7 mouse cellular contexts compared by ENCODE assay signal in genomic region chr14:31168425-31168824, GRCm38 (mm10). TPM values are rescaled to one million over a fixed set of nuclear protein-coding genes. Genes with fewer than 3 reads are reported as not detected.
DNase-seq lines count a peak whose midpoint lies in the region; ATAC-seq lines count a peak whose summit lies in the region.

Gene Stab1 (minus strand): TSS chr14:31168641.

- DNase-seq in left cerebral cortex, postnatal 14 days (ENCODE audit: low spot score in 2 of 2), result no peak
- DNase-seq in MN1 (ENCODE audit: low spot score), result no peak
- no peak for DNase-seq in cerebellum, adult 9-10 months

- H3K36me3 ChIP-seq in forebrain, embryonic 16.5 days (ENCODE audit: control insufficient read depth, insufficient read depth), result peaks cover 32% of the 10 kb centered on the region
- H3K36me3 ChIP-seq in hindbrain, embryonic 13.5 days, result peaks cover 35% of the 10 kb centered on the region
- peaks cover 31% of the 10 kb centered on the region; the same call in 1 of the 2 replicates for H3K36me3 ChIP-seq in macrophage (ENCODE audit: inconsistent target)

- peaks cover 18% of the 10 kb centered on the region for H3K4me1 ChIP-seq in brown adipose tissue, adult 24 weeks (ENCODE audit: control insufficient read depth, insufficient read depth, insufficient read length, low read length)
- peaks cover 9% of the 10 kb centered on the region for H3K4me1 ChIP-seq in forebrain, embryonic 16.5 days (replicated peaks; ENCODE audit: control insufficient read depth, insufficient read depth, low read length)
- H3K4me1 ChIP-seq in hindbrain, embryonic 13.5 days (replicated peaks), result peaks cover 26% of the 10 kb centered on the region

- H3K27me3 ChIP-seq in forebrain, embryonic 16.5 days (replicated peaks; ENCODE audit: control insufficient read depth, insufficient read depth, low read length), result no peaks in the 10 kb centered on the region
- no peaks in the 10 kb centered on the region for H3K27me3 ChIP-seq in hindbrain, embryonic 13.5 days

- H3K4me2 ChIP-seq in forebrain, embryonic 16.5 days (ENCODE audit: low read length), result no peak within 1 kb of the TSS
- peak within 1 kb of the TSS; percentile 21; the same call in 1 of the 2 replicates for H3K4me2 ChIP-seq in hindbrain, embryonic 13.5 days

- H3K9ac ChIP-seq in forebrain, embryonic 16.5 days (replicated peaks; ENCODE audit: low read depth, low read length), result no peak within 1 kb of the TSS
- no peak within 1 kb of the TSS for H3K9ac ChIP-seq in hindbrain, embryonic 13.5 days

- H3K27ac ChIP-seq in brown adipose tissue, adult 24 weeks (replicated peaks; ENCODE audit: low read depth, low read length), result peak within 1 kb of the TSS; percentile 95
- no peak within 1 kb of the TSS; the same call in 1 of the 2 replicates for H3K27ac ChIP-seq in forebrain, embryonic 16.5 days (ENCODE audit: low read length)
- peak within 1 kb of the TSS; percentile 36; the same call in 1 of the 2 replicates for H3K27ac ChIP-seq in hindbrain, embryonic 13.5 days
- H3K27ac ChIP-seq in macrophage, result peak within 1 kb of the TSS; percentile 100

- peak within 1 kb of the TSS; percentile 73 for H3K4me3 ChIP-seq in brown adipose tissue, adult 24 weeks (ENCODE audit: insufficient read depth, low read depth, low read length)
- H3K4me3 ChIP-seq in forebrain, embryonic 16.5 days (replicated peaks; ENCODE audit: low read length), result no peak within 1 kb of the TSS
- peak within 1 kb of the TSS; percentile 11 for H3K4me3 ChIP-seq in hindbrain, embryonic 13.5 days
- H3K4me3 ChIP-seq in macrophage (ENCODE audit: inconsistent target), result peak within 1 kb of the TSS; percentile 52

- H3K9me3 ChIP-seq in forebrain, embryonic 16.5 days (ENCODE audit: control insufficient read depth, low read length), result no peaks in the 10 kb centered on the region
- no peaks in the 10 kb centered on the region for H3K9me3 ChIP-seq in hindbrain, embryonic 13.5 days

- peaks cover 97% of the 10 kb centered on the region for H3K79me2 ChIP-seq in macrophage (ENCODE audit: inconsistent target)

- WGBS in forebrain, embryonic 16.5 days, result 61% methylated on average over 10 of the region's 10 CpGs
- 55% methylated on average over 10 of the region's 10 CpGs for WGBS in hindbrain, embryonic 13.5 days
- WGBS in macrophage (ENCODE audit: missing documents), result 24% methylated on average over 9 of the region's 10 CpGs

- intact Hi-C loops in left cerebral cortex, postnatal 14 days (cut with DNase I), result no loop called here

- no peak for ATAC-seq in forebrain, embryonic 16.5 days
- ATAC-seq in hindbrain, embryonic 13.5 days (ENCODE audit: low FRiP score), result no peak

RNA-seq across cellular contexts. Expression of gene Stab1, which starts in this region (rescaled TPM):
- polyA plus RNA-seq in brown adipose tissue, adult 24 weeks (2012; ENCODE audit: insufficient read depth, insufficient read length, missing spikeins), result 25.2 and 28.0 TPM in 2 replicates
- polyA plus RNA-seq in forebrain, embryonic 16.5 days (2015; fragmentation: Nextera tagmentation; extraction: Ambion mirVana), result 13.0 and 13.9 TPM in 2 replicates
- 24.8 and 25.2 TPM in 2 replicates for polyA plus RNA-seq in hindbrain, embryonic 13.5 days (2015; fragmentation: Nextera tagmentation; extraction: Ambion mirVana)
- total RNA-seq in left cerebral cortex, postnatal 14 days (2021), result 10 to 100 TPM; 26.8 to 31.4 TPM
- total RNA-seq in macrophage (2018; cell fraction: chromatin; rRNA removed), result 1,000 to 10,000 TPM in 23 of 26 experiments, 100 to 1,000 TPM in 3; 175 to 4,782 (median 2,271) TPM
- 100 to 1,000 TPM in 25 of 26 experiments, 10 to 100 TPM in 1; 91.4 to 838 (median 312) TPM for total RNA-seq in macrophage (2018; cell fraction: cytosol; rRNA removed)
- total RNA-seq in macrophage (2018; cell fraction: nucleus; rRNA removed), result 1,000 to 10,000 TPM in 14 of 26 experiments, 100 to 1,000 TPM in 12; 325 to 5,560 (median 1,024) TPM
- 241 to 829 TPM (median 623 TPM) in 3 replicates for polyA plus RNA-seq in macrophage (2018)
